Mouse (Mus musculus) C2C12 (cell line): ENCODE results near the gene Maged1.

Experiments
- CTCF ChIP-seq: IDR thresholded peaks from one replicate; pipeline ENCODE4 v1.5.1; 2011; ENCODE audit not compliant: control insufficient read depth, insufficient read depth, insufficient read length
- MAX ChIP-seq: IDR thresholded peaks from one replicate; pipeline ENCODE4 v1.6.1; 2011; ENCODE audit warnings: mild to moderate bottlenecking, control low read depth
- MYOD1 ChIP-seq: IDR thresholded peaks from one replicate; pipeline ENCODE4 v1.6.1; 2011; ENCODE audit warnings: low read depth; ENCODE audit not compliant: control insufficient read depth, insufficient read length
- MYOG ChIP-seq: IDR thresholded peaks from one replicate; pipeline ENCODE4 v1.6.1; 2011; ENCODE audit not compliant: control insufficient read depth, insufficient read length; ENCODE audit errors: extremely low read depth
- USF1 ChIP-seq: IDR thresholded peaks from one replicate; pipeline ENCODE4 v1.6.1; 2011; ENCODE audit warnings: low read depth, mild to moderate bottlenecking, control low read depth, moderate library complexity

DNA sequence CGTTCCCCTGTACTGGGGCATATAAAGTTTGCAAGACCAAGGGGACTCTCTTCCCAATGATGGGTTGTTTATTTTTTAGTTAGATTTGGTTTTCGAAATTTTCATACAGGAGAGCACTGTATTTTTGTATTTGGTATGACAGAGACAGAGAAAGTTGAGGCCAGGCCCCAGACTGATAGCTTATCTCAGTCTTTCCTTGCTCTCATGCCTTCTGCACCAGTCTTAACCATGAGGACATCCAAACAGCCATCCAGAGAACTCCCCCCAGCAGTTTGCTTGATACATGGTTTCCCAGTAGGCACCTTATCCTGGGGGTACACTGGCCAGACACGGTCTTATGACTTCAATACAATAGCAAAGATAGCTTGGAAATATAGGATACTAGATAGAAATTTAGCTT lies 11.6 kb downstream of the Maged1 start:
- TF ChIP-seq CTCF (no peak), MYOD1 (no peak), USF1 (no peak), MAX (no peak), MYOG (no peak)
